Mouse (Mus musculus): Measurements from ENCODE around the gene Lat.
"Not testable (repeated sequence)": the region's sequence is repeated elsewhere in the genome, so short reads cannot be mapped to it uniquely, and the experiment has no call there.

Gene Lat

DNA sequence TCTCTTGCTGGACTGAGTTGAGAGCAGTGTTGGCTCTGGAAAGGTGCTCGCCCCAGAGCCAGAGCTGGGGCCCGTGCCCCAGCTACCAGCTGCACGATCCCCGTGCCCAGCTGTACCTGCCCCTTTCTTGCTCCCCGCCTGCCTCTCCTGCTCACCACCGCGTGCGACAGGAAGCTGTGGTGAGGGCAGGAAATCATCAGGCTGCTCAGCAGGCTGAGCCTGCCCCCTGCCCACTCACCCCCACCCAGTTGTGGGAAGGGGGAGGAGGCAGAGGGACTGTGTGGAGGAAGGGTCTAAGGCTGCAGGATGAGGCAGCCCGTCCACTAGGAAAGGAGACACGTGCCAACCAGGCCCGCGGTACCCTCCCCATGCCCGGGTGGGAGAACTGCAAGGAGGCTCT, at the start of gene Lat:
TSS of gene Lat (minus strand) at position 178 of the 400 bp plus-strand sequence.
- no peak for DNase-seq

DNA sequence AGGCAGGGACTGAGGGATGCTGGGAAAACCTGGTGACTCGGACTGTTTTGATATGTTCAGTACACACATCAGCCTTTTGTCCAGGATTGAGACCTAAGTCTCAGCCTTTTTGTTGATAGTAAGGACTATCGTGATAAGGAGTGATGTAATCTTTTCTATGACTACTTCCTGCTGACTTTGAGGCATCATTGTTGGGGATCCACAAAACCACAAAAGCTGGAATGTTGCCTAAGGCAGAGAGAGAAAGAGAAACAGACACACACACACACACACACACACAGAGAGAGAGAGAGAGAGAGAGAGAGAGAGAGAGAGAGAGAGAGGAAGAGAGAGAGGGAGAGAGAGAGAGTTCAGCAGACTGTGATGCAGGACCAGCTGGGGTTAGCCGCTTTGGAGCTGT, 49.1 kb upstream of the Lat start:
- no peak for DNase-seq

GRCm38 (mm10) chr7:126417606-126418005, 48.2 kb upstream of the Lat start:
- DNase-seq = no peak

- no peak for DNase-seq
Observed at GRCm38 (mm10) chr7:126417045-126417444, 47.7 kb upstream of the Lat start.

DNA sequence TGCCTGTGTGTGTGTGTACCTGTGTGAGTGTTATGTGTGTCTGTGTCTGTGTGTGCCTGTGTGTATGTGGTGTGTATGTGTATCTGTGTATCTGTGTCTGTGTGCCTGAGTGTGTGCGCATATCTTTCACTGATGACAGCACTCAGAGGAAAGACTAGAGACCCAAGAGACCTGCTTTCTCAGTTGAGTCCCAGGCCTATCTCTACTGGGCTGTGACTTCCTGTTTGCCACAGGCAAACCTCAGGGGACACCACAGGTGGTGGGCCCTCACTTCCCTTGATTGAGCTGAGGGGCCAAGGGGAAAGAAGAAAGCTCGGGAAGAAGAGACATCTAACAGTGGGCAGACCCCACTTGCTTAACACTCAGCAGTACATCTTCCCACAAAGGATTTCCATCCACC, 47.2 kb upstream of the Lat start:
- DNase-seq = no peak

DNA sequence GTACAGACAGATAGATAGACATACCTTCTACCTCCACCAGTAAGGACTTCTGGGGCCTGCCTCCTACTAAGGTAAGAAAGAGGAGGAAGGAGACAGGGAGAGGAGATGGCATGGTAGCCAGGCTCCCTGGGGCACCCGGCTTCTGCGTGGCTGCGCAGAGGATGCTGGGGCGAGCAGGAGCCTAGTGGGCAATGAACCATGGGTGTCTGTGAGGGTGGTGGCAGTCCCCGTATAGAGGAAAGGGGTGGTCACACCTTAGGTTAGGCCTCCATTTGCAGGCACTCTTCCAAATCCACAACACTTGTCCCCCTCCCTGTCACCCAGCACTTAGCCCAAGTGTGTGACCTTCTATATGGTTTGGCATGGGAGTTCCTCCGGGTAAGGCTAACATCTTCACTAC, 45.4 kb upstream of the Lat start, which contains the start of gene Cd19:
TSS of gene Cd19 (minus strand) at position 165 of the 400 bp plus-strand sequence.
- DNase-seq = no peak

- no peak for DNase-seq
Observed at GRCm38 (mm10) chr7:126411061-126411460, 41.7 kb upstream of the Lat start.

GRCm38 (mm10) chr7:126408686-126409085, 39.3 kb upstream of the Lat start:
- no peak for DNase-seq

- not testable (repeated sequence) for DNase-seq
Observed at GRCm38 (mm10) chr7:126402518-126402917, 33.1 kb upstream of the Lat start.

- DNase-seq = peak; percentile 91 to 95
Observed at GRCm38 (mm10) chr7:126399548-126399947, 30.2 kb upstream of the Lat start.

DNA sequence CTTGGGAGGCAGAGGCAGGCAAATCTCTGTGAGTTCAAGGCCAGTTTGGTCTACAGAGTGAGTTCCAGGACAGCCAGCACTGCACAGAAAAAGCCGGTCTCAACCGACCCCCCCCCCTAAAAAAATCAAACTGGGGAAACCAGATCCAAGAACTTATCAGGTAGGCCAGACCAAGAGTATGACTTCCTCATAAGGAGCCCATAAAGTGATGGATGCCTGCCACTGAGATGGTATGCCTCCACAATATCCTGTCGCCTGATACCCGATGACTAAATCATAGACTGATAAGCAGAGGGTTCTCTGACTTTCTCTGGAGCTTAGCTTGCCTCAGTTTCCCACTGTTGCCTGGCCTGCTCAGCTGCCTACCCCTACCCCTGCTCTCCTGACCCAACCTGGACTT, 28.5 kb upstream of the Lat start:
- no peak for DNase-seq

DNA sequence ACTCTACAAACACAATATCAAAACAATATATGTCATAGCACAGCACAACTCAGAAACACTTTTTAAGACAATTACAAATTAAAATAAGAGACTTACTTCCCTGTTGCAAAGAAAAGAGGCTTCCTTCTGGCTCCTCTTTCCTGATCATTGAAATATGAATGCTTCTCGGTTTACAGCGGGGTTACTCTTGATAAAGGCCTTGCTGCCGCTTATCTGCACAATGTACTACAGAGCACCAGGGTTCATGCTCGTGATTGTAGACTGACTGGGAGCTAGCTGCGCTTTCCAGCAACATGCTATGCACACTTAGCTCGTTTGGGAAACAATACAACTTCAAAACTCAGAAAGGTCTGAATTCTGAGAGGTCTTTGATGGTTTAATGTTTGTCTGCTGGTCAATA, 27.9 kb upstream of the Lat start:
- DNase-seq = no peak

DNA sequence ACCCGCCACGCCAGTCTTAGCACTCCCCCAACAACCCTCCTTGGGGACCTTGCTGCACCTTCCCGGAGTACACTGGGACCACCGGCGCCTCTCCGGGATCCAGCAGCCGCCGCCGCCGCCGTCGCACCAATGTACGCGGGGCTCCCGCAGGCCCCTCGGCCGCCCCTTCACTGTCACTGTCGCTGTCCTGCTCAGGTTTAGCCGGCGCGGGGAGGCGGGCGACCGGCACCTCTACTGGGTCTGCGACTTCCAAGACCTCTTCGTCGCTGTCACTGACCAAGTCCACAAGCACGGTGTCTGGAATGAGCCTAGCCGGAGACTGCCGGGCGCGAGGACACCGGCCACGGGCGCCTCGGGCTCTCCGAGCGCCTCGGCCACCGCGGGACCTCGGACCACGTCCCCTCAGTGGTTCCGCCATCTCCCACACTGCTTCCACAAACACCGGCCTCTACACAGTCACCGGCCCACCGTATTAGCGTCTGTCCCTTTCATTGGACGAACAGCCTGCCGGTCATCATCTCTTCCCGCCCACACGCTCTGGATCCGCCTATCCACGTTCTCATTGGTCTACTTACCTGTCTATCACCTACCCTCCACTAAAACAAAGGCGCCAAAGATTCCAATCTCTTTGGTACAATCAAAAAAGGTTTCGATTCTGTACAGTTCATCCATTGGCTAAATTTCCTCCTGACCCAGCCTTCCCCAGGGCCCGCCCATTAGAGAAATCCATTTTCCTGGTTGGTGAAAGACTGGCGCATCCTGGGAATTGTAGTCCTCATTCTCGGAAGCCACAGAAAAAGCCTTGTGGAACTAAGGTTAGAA, 27.1 kb upstream of the Lat start, which contains the start of gene Nfatc2ip:
TSS of gene Nfatc2ip (minus strand) at position 440 of the 822 bp plus-strand sequence.
- peak; percentile 97 to 99 for DNase-seq

GRCm38 (mm10) chr7:126392086-126392884, 22.9 kb upstream of the Lat start:
- not testable (repeated sequence) for DNase-seq

DNA sequence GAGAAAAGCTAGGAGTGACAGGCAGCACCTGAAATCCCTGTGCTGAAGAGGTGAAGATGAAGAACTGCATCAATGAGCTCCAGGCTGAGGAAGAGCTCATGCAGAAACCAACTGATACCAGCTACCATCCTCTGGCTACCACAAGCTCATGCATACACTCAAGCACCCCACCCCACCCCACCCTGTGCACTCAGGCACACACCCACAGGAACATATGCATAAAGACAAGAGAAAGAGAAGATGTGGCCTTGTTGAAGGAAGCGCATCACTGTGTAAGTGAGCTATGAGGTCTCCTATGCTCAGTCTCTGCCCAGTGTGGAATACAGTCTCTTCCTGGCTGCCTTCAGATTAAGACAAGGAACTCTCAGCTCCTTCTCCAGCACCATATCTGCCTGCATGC, 18.8 kb upstream of the Lat start:
- no peak for DNase-seq

DNA sequence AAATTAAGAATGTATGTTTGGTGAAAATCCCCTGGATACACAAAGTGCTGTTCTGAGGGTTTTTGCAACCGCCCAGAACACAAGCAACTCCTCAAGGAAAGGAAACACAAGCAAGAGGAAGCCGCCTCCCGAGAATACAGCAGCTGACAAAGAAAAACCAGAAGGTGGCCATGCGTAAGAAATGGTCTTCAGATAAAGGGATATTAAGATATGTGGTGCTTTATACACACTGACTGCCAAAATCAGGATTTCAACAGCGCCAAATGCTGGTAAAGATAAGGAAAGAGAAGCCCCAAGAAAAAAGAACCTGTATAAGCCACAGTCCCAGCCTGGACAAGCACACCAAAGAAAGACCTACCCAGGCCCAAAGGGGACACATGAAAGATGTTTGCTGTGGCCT, 14.2 kb upstream of the Lat start:
- DNase-seq = no peak

DNA sequence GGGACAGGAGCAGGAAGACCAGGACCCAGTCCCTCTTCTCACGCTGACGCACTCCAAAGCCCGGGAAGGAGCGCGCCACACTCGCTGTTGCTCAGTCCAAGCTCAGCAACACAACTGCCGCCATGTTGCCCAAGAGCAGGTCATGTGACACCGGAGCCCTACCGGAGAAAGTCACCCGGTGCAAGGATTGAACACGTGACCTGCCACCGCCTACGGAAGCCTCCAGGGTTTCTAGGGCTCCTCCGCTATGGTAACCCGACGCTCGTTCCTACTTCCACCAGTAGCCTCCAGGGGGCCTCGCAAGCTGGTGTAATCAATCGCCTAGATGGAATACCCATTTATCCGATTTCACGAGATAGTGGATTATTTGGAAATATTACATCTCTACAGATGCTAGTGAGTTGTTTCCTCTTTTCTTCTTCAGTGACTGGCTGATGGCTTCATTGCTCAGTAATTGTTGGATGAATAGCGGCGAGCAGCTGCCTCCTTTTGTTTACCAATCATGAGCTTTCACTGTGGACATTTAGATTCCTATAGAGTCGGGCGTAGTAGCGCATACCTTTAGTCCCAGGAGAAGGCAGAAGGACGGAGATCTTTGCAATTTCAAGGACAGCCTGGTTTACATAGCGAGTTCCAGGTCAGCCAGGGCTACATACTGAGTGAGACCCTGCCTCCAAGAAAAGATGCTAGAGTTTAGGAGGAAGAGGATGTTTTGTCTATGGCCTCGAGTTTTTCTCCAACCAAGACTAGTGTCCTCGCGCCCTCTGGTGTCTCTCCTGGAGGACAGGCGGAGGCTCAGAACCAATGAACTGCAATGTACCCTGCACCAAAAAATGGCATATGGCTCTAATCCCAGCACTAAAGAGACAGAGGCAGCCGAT, 8.1 kb upstream of the Lat start, which contains the start of gene Spns1:
TSS of gene Spns1 (minus strand) at position 173 of the 881 bp plus-strand sequence.
- peak; percentile 96 to 98 for DNase-seq

GRCm38 (mm10) chr7:126376903-126377277, 7.5 kb upstream of the Lat start:
- DNase-seq = peak in 1 of 2 experiments; percentile 61

GRCm38 (mm10) chr7:126375012-126375411, 5.6 kb upstream of the Lat start:
- no peak for DNase-seq

GRCm38 (mm10) chr7:126374526-126374925, 5.2 kb upstream of the Lat start:
- no peak for DNase-seq

GRCm38 (mm10) chr7:126373007-126373406, 3.6 kb upstream of the Lat start:
- no peak for DNase-seq

DNA sequence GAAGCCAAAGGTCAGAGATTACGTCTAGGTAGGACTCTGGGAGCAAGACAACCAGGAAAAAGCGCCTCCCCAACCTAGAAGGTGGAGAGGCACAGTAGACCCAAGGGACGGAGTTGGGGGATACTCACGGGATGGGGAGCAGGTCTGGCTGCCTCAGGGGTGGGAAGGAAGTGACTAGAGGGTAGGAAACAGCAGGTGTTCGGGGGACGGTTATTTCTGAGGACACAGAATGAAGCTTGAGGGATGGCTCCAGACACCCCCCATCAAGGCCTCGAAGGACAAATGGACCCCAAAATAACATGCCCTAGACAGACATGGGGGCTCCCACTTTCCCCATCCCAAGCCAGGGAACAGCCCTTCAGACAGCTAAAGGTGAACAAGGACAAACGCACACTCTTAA, 1.0 kb downstream of the Lat start:
- DNase-seq = no peak

- DNase-seq = no peak
Observed at GRCm38 (mm10) chr7:126367636-126368035, 1.7 kb downstream of the Lat start.
